Mouse (Mus musculus): ENCODE measurements around the gene Aldob. TPM values are rescaled to one million over a fixed set of nuclear protein-coding genes. Genes with fewer than 3 reads are reported as not detected.

Aldob gene
- 0.15 TPM for polyA plus RNA-seq (2015; fragmentation: Illumina TruSeq; extraction: RNeasy Lipid Tissue Mini Kit (QIAGEN cat#74804); ENCODE audit: insufficient read depth, low replicate concordance)

GRCm38 (mm10) chr4:49549383-49549782, at the start of gene Aldob:
Aldob (minus strand) TSS chr4:49549546.

GRCm38 (mm10) chr4:49597183-49598100, 48.1 kb upstream of the Aldob start, which contains the start of gene Tmem246:
Tmem246 (minus strand) TSS chr4:49597876.

GRCm38 (mm10) chr4:49520572-49521340, 28.6 kb downstream of the Aldob start, which contains the start of the genes Mrpl50 and Zfp189:
Mrpl50 (minus strand) TSS chr4:49521093.
Zfp189 (plus strand) TSS chr4:49521176.

DNA sequence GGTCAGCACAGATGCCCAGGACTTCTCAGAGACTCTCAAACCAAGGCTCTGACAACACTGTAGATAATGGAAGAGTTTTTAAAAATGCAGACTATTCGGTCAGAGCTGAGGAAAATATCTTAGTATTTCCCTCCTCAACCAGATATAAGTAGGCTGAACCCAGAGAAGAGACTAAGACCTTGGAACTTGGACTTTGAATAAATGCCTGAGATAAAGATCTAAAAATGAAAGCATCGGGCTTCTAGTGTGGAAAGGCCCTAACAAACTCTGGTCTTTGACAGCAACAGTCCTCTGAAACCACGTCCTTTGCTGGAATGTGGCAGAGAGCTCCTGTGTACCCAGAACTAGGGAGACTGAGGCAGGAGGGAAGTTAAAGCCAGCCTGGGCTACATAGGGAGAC, 43.0 kb downstream of the Aldob start, which contains the start of gene Baat:
TSS of gene Baat (minus strand) at position 172 of the 400 bp plus-strand sequence.

Other genes with a start within 250 kb of the Aldob start
- not detected for gene Acnat2, start 141.4 kb downstream of the Aldob start, polyA plus RNA-seq (2015; fragmentation: Illumina TruSeq; extraction: RNeasy Lipid Tissue Mini Kit (QIAGEN cat#74804); ENCODE audit: insufficient read depth, low replicate concordance)
- gene Acnat1, start 75.6 kb downstream of the Aldob start, polyA plus RNA-seq (2015; fragmentation: Illumina TruSeq; extraction: RNeasy Lipid Tissue Mini Kit (QIAGEN cat#74804); ENCODE audit: insufficient read depth, low replicate concordance), result not detected
- gene Baat, start 43.0 kb downstream of the Aldob start, polyA plus RNA-seq (2015; fragmentation: Illumina TruSeq; extraction: RNeasy Lipid Tissue Mini Kit (QIAGEN cat#74804); ENCODE audit: insufficient read depth, low replicate concordance), result 0.19 TPM
- 33.0 TPM for gene Mrpl50, start 28.5 kb downstream of the Aldob start, polyA plus RNA-seq (2015; fragmentation: Illumina TruSeq; extraction: RNeasy Lipid Tissue Mini Kit (QIAGEN cat#74804); ENCODE audit: insufficient read depth, low replicate concordance)
- 7.5 TPM for gene Zfp189, start 28.4 kb downstream of the Aldob start, polyA plus RNA-seq (2015; fragmentation: Illumina TruSeq; extraction: RNeasy Lipid Tissue Mini Kit (QIAGEN cat#74804); ENCODE audit: insufficient read depth, low replicate concordance)
- 1.7 TPM for gene Tmem246, start 48.3 kb upstream of the Aldob start, polyA plus RNA-seq (2015; fragmentation: Illumina TruSeq; extraction: RNeasy Lipid Tissue Mini Kit (QIAGEN cat#74804); ENCODE audit: insufficient read depth, low replicate concordance)
- 116 TPM for gene Rnf20, start 82.5 kb upstream of the Aldob start, polyA plus RNA-seq (2015; fragmentation: Illumina TruSeq; extraction: RNeasy Lipid Tissue Mini Kit (QIAGEN cat#74804); ENCODE audit: insufficient read depth, low replicate concordance)
- gene Ppp3r2, start 132.5 kb upstream of the Aldob start, polyA plus RNA-seq (2015; fragmentation: Illumina TruSeq; extraction: RNeasy Lipid Tissue Mini Kit (QIAGEN cat#74804); ENCODE audit: insufficient read depth, low replicate concordance), result not detected